Mouse (Mus musculus) ES-E14 (cell line): ENCODE results near the gene Tstd1. TPM values are rescaled to one million over a fixed set of nuclear protein-coding genes. Genes with fewer than 3 reads are reported as not detected.

Experiments used
- DNase-seq: peaks from one replicate; pipeline ENCODE4 v3.0.0-alpha.2; 2013; ENCODE audit warnings: low read depth, low spot score
- H3K27ac ChIP-seq: 2 replicates; pipeline ENCODE4 v1.5.1; 2012; ENCODE audit warnings: low read depth, mild to moderate bottlenecking, low read length, moderate library complexity, mixed read lengths; ENCODE audit not compliant: poor library complexity, insufficient read depth, severe bottlenecking
- H3K36me3 ChIP-seq: 2 replicates; pipeline ENCODE4 v1.6.1; 2012; ENCODE audit warnings: mild to moderate bottlenecking, low read length, moderate library complexity, mixed read lengths; ENCODE audit not compliant: control insufficient read depth, poor library complexity, insufficient read depth, severe bottlenecking
- H3K4me1 ChIP-seq, 2 experiments: fragments of 150-350 bp in 1 of 2; sonication (generic) in 1 of 2; 2 replicates each; pipeline ENCODE4 v1.6.1; 2012; ENCODE audit warnings: low read length in 2 of 2, mild to moderate bottlenecking in 1 of 2, mixed read lengths in 1 of 2; ENCODE audit not compliant: control insufficient read depth in 2 of 2, insufficient read depth in 2 of 2, poor library complexity in 1 of 2
- H3K4me3 ChIP-seq, 2 experiments: fragments of 150-350 bp in 1 of 2; sonication (generic) in 1 of 2; 2 replicates each; pipeline ENCODE4 v1.5.1; 2012; ENCODE audit warnings: low read length in 2 of 2, low read depth in 1 of 2, mild to moderate bottlenecking in 1 of 2, mixed read lengths in 1 of 2; ENCODE audit not compliant: insufficient read depth in 1 of 2, poor library complexity in 1 of 2, severe bottlenecking in 1 of 2
- H3K9ac ChIP-seq: 2 replicates; pipeline ENCODE4 v1.6.1; 2012; ENCODE audit warnings: low read depth, mild to moderate bottlenecking, low read length, mixed read lengths; ENCODE audit not compliant: poor library complexity, insufficient read depth, severe bottlenecking
- H3K9me3 ChIP-seq: fragments of 150-350 bp; sonication (generic); 2 replicates; pipeline ENCODE4 v1.6.1; 2012; ENCODE audit warnings: low read depth, mild to moderate bottlenecking, low read length; ENCODE audit not compliant: control insufficient read depth, insufficient read depth
- CHD2 ChIP-seq: IDR thresholded peaks from 2 replicates; pipeline ENCODE4 v1.6.1; 2014; ENCODE audit warnings: mild to moderate bottlenecking, low read depth, low read length, inconsistent platforms
- HCFC1 ChIP-seq: IDR thresholded peaks from 2 replicates; pipeline ENCODE4 v1.6.1; 2012; ENCODE audit warnings: low read length, inconsistent platforms, borderline replicate concordance; ENCODE audit not compliant: insufficient read depth
- MAFK ChIP-seq: IDR thresholded peaks from 2 replicates; pipeline ENCODE4 v1.6.1; 2014; ENCODE audit warnings: mild to moderate bottlenecking, low read depth, low read length, inconsistent platforms; ENCODE audit not compliant: insufficient read depth
- ZC3H11A ChIP-seq: IDR thresholded peaks from 2 replicates; pipeline ENCODE4 v1.6.1; 2012; ENCODE audit warnings: low read depth, mild to moderate bottlenecking, inconsistent platforms, low read length, borderline replicate concordance
- ZNF384 ChIP-seq: IDR thresholded peaks from 2 replicates; pipeline ENCODE4 v1.6.1; 2012; ENCODE audit warnings: low read depth, low read length, inconsistent platforms
- in situ Hi-C, 2 experiments: fragments of 600-800 bp; cut with MboI; formaldehyde crosslinking; loops; one replicate each; pipeline ENCODE4 v1.15.1; 2025; ENCODE audit warnings: low sequenced_read_pairs in 2 of 2, inconsistent platforms in 1 of 2; ENCODE audit not compliant: unreplicated experiment in 2 of 2
- total RNA-seq: library from RNA; depleted of rRNA; stranded (reverse); fragments of 300-350 nt; gene quantifications from 2 replicates; pipeline ENCODE4 v1.2.3, GENCODE M21; 2012

Tstd1 gene
- total RNA-seq, 1 experiment, result 6.2 TPM

GRCm38 (mm10) chr1:171375646-171376097, 43.0 kb upstream of the Tstd1 start:
- no peak overlapping the region for H3K27ac ChIP-seq
- no peak overlapping the region for H3K4me3 ChIP-seq
- in situ Hi-C loops, result no loop called here
- no peaks in the 10 kb centered on the region for H3K9me3 ChIP-seq
- no peak overlapping the region for H3K9ac ChIP-seq
- no peak for DNase-seq
- TF ChIP-seq CHD2 (no peak), ZNF384 (no peak), ZC3H11A (no peak), MAFK (no peak), HCFC1 (no peak)
- no peaks in the 10 kb centered on the region for H3K36me3 ChIP-seq
- peaks cover 5 to 39% of the 10 kb centered on the region in 2 experiments; a peak in 3 of 4 replicates for H3K4me1 ChIP-seq

GRCm38 (mm10) chr1:171378298-171378697, 40.4 kb upstream of the Tstd1 start:
- Histone ChIP-seq H3K9ac (no peak overlapping the region), H3K9me3 (no peaks in the 10 kb centered on the region), H3K36me3 (no peaks in the 10 kb centered on the region), H3K27ac (no peak overlapping the region), H3K4me3 (no peak overlapping the region), H3K4me1 (peaks cover 5 to 31% of the 10 kb centered on the region in 2 experiments; a peak in 3 of 4 replicates)
- in situ Hi-C loops, result no loop called here
- DNase-seq, result no peak
- TF ChIP-seq HCFC1, result no peak
- TF ChIP-seq ZC3H11A, result no peak
- no peak for TF ChIP-seq CHD2
- no peak for TF ChIP-seq ZNF384
- TF ChIP-seq MAFK, result no peak

GRCm38 (mm10) chr1:171379935-171380599, 38.6 kb upstream of the Tstd1 start:
- no peaks in the 10 kb centered on the region for H3K9me3 ChIP-seq
- no peaks in the 10 kb centered on the region for H3K36me3 ChIP-seq
- peaks cover 0 to 22% of the 10 kb centered on the region in 2 experiments; a peak in 2 of 4 replicates for H3K4me1 ChIP-seq
- no peak overlapping the region for H3K27ac ChIP-seq
- no peak for TF ChIP-seq HCFC1
- TF ChIP-seq ZNF384, result no peak
- TF ChIP-seq ZC3H11A, result no peak
- no peak for TF ChIP-seq CHD2
- TF ChIP-seq MAFK, result peak; percentile 78
- in situ Hi-C loops, result no loop called here
- H3K9ac ChIP-seq, result no peak overlapping the region
- peak overlapping the region; percentile 10 to 50; a peak in 3 of 4 replicates for H3K4me3 ChIP-seq
- peak; percentile 76 for DNase-seq

- Histone ChIP-seq H3K36me3 (no peaks in the 10 kb centered on the region), H3K9me3 (no peaks in the 10 kb centered on the region), H3K27ac (no peak overlapping the region), H3K4me3 (no peak overlapping the region), H3K9ac (no peak overlapping the region; the same call in 1 of the 2 replicates), H3K4me1 (peaks cover 0 to 21% of the 10 kb centered on the region in 2 experiments; a peak in 1 of 4 replicates)
- in situ Hi-C loops, result no loop called here
- TF ChIP-seq MAFK (no peak), HCFC1 (no peak), ZNF384 (no peak), ZC3H11A (no peak), CHD2 (no peak)
- DNase-seq, result no peak
Measured at GRCm38 (mm10) chr1:171382096-171382620, 36.5 kb upstream of the Tstd1 start.
